Mouse (Mus musculus) embryonic fibroblast, embryonic 13.5 days (primary cell): ENCODE measurements around the gene Sox30.

Experiments used
- CTCF ChIP-seq: IDR thresholded peaks from 2 replicates; pipeline ENCODE4 v1.5.1; 2011; ENCODE audit warnings: mild to moderate bottlenecking, control low read depth, low read length, moderate library complexity, borderline replicate concordance; ENCODE audit not compliant: insufficient read depth
- POLR2A ChIP-seq: IDR thresholded peaks from 2 replicates; pipeline ENCODE4 v1.6.1; 2011; ENCODE audit warnings: low read depth, mild to moderate bottlenecking, control low read depth, low read length, moderate library complexity

GRCm38 (mm10) chr11:45947491-45947890, 32.6 kb upstream of the Sox30 start:
- TF ChIP-seq CTCF (no peak), POLR2A (no peak)
